Mouse (Mus musculus) cerebellum, adult 11 months (tissue): Measurements from ENCODE around the gene Fgf22.

Experiments used
- DNase-seq: peaks from one replicate; pipeline ENCODE4 v3.0.0; 2022

Fgf22 gene

GRCm38 (mm10) chr10:79754856-79755516, at the start of gene Fgf22:
Gene Fgf22 (plus strand): TSS chr10:79755076.
- peak; percentile 83 for DNase-seq

- no peak for DNase-seq
Observed at GRCm38 (mm10) chr10:79705951-79706350, 48.9 kb upstream of the Fgf22 start.

GRCm38 (mm10) chr10:79706406-79707094, 48.3 kb upstream of the Fgf22 start:
- no peak for DNase-seq

- peak; percentile 72 for DNase-seq
Observed at GRCm38 (mm10) chr10:79707162-79707561, 47.7 kb upstream of the Fgf22 start.

GRCm38 (mm10) chr10:79707759-79708158, 47.1 kb upstream of the Fgf22 start:
- DNase-seq = no peak

- DNase-seq = no peak
Observed at GRCm38 (mm10) chr10:79708668-79709067, 46.2 kb upstream of the Fgf22 start.

- DNase-seq = no peak
Observed at GRCm38 (mm10) chr10:79709307-79709706, 45.6 kb upstream of the Fgf22 start.

- no peak for DNase-seq
Observed at GRCm38 (mm10) chr10:79712029-79712428, 42.8 kb upstream of the Fgf22 start.

- peak; percentile 75 for DNase-seq
Observed at GRCm38 (mm10) chr10:79712499-79713126, 42.3 kb upstream of the Fgf22 start.

GRCm38 (mm10) chr10:79713163-79713562, 41.7 kb upstream of the Fgf22 start:
- DNase-seq = no peak

GRCm38 (mm10) chr10:79714996-79715395, 39.9 kb upstream of the Fgf22 start:
- DNase-seq = no peak

GRCm38 (mm10) chr10:79716254-79716987, 38.5 kb upstream of the Fgf22 start, which contains the start of gene Hcn2:
Gene Hcn2 (plus strand): TSS chr10:79716634.
- peak; percentile 66 for DNase-seq

- DNase-seq = peak; percentile 73
Observed at GRCm38 (mm10) chr10:79716988-79717355, 37.9 kb upstream of the Fgf22 start.

- peak; percentile 61 for DNase-seq
Observed at GRCm38 (mm10) chr10:79717640-79718357, 37.1 kb upstream of the Fgf22 start.

GRCm38 (mm10) chr10:79721089-79721488, 33.8 kb upstream of the Fgf22 start:
- DNase-seq = no peak

- no peak for DNase-seq
Observed at GRCm38 (mm10) chr10:79723047-79723446, 31.8 kb upstream of the Fgf22 start.

GRCm38 (mm10) chr10:79723692-79724091, 31.2 kb upstream of the Fgf22 start:
- DNase-seq = no peak

- DNase-seq = no peak
Observed at GRCm38 (mm10) chr10:79726090-79726489, 28.8 kb upstream of the Fgf22 start.

- no peak for DNase-seq
Observed at GRCm38 (mm10) chr10:79728323-79729249, 26.3 kb upstream of the Fgf22 start.

- DNase-seq = no peak
Observed at GRCm38 (mm10) chr10:79729357-79729965, 25.4 kb upstream of the Fgf22 start.

- DNase-seq = no peak
Observed at GRCm38 (mm10) chr10:79732500-79732899, 22.4 kb upstream of the Fgf22 start.
